Mouse (Mus musculus): ENCODE results near the gene Bmp6.

Gene Bmp6

DNA sequence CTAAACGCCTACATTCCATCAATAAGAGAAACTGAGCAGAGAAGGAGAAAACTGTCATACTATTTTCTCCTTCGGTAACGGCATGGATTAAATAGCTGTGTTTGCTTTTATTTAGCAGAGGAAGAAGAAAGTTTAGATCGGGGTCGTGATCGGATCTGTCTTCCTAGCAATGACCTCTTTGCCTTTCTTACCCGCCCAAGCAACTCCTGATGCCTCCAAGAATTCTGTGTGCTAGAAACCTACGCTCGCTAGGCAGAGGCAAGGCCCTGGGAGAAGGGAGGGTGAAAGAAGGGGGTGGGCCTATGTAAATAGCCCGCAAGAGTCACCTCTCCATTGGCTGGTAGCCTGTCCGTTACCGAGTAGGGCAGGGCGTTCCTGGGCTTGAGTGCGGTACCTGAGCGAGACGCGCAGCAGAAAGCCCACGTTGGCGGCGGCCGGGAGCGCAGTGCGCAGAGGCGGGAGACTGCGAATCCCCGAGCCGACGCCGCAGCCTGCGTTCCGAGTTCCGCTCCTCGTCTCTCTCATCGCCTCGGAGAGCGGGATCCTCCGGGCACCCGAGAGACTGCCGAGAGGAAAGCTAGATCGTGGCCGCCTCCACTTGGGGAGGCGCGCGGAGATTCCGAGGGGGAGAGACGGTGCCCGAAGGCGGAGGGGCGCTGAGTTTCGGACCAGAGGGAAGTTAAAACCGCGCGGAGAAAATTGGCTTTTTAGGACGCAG lies at the start of gene Bmp6:
TSS of gene Bmp6 (plus strand) at position 395 of the 718 bp plus-strand sequence.
- DNase-seq = peak; percentile 91

GRCm38 (mm10) chr13:38296166-38296565 lies 48.7 kb upstream of the Bmp6 start:
- no peak for DNase-seq

GRCm38 (mm10) chr13:38296601-38297000 lies 48.3 kb upstream of the Bmp6 start:
- no peak for DNase-seq

DNA sequence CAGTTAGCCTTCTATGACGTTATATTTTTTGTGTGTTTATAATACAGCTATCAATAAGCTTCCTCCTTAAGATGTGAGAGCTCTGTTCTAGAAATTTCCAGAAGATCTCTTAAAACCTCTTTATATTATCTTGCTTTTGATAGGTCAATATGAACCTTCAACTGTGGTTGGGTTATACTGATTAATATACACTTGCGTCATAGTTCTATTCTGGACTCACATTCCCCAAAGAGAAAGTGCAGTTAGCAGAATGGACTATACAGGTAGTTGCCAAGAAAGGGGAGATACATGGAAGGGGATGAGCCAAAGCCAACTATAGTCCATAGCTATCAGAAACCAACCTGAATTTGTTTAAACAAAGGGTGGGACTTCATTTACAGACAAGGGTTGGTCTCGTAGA lies 33.8 kb upstream of the Bmp6 start:
- DNase-seq = no peak

- DNase-seq = peak; percentile 18
Measured at GRCm38 (mm10) chr13:38312357-38313040, 32.4 kb upstream of the Bmp6 start.

- no peak for DNase-seq
Measured at GRCm38 (mm10) chr13:38314590-38314989, 30.3 kb upstream of the Bmp6 start.

- DNase-seq = no peak
Measured at GRCm38 (mm10) chr13:38318418-38318817, 26.5 kb upstream of the Bmp6 start.

GRCm38 (mm10) chr13:38320354-38320753 lies 24.6 kb upstream of the Bmp6 start:
- no peak for DNase-seq

DNA sequence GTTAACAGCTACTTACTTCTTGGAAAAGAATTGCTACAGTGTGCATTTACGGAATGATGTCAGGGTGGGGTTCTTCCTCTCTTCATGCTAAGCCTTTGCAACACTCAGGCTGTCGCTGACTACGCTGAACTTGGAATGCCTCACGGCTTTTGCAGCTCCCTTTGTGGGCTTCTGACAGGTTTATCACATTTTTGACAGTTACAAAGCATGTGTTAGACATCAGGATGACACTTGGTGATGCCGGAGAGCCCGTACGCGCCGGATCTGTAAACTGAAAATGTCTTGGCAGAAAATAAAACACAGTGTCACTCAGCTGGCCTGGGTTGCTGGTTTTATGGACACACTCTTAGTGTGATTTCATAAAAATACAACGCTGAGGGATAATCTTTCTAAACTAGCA lies 20.5 kb upstream of the Bmp6 start:
- peak; percentile 25 for DNase-seq

DNA sequence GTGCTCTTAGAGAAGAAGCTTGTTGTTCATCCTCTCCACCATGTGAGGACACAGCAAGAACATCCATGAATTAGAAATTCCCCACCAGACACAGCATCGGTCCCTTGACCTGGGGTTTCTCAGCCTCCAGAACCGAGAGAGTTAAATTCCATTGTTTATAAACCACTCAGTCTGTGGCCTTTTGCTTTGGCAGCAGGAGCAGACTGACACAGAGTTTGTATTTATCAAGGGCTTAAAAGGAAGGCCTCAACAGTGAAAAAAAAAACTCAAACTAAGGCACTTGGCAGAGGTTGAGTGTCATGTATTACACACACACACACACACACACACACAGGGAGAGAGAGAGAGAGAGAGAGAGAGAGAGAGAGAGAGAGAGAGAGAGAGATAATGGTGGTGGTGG lies 17.5 kb upstream of the Bmp6 start:
- DNase-seq = no peak

- DNase-seq = no peak
Measured at GRCm38 (mm10) chr13:38333496-38333895, 11.4 kb upstream of the Bmp6 start.

GRCm38 (mm10) chr13:38342598-38342997 lies 2.3 kb upstream of the Bmp6 start:
- DNase-seq = peak; percentile 84

DNA sequence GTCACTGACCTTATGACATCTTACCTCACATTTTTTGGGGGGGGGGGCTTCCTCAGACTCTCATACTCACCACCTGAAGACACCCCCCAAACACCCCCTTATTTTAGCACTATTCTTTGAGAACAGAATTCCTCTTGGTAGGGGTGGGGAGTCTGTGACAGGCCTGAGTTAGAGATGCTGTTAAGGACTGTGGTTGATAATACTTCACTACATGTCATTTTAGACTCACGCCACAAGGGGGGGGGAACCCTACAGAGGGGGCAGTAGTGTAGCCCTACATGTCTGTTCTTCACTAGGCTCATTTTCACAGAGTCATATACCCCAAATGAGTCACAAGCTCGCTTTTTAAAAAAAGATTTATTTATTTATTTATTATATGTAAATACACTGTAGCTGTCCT lies 1.7 kb upstream of the Bmp6 start:
- no peak for DNase-seq

- DNase-seq = no peak
Measured at GRCm38 (mm10) chr13:38345431-38345820, 519 bp downstream of the Bmp6 start.

DNA sequence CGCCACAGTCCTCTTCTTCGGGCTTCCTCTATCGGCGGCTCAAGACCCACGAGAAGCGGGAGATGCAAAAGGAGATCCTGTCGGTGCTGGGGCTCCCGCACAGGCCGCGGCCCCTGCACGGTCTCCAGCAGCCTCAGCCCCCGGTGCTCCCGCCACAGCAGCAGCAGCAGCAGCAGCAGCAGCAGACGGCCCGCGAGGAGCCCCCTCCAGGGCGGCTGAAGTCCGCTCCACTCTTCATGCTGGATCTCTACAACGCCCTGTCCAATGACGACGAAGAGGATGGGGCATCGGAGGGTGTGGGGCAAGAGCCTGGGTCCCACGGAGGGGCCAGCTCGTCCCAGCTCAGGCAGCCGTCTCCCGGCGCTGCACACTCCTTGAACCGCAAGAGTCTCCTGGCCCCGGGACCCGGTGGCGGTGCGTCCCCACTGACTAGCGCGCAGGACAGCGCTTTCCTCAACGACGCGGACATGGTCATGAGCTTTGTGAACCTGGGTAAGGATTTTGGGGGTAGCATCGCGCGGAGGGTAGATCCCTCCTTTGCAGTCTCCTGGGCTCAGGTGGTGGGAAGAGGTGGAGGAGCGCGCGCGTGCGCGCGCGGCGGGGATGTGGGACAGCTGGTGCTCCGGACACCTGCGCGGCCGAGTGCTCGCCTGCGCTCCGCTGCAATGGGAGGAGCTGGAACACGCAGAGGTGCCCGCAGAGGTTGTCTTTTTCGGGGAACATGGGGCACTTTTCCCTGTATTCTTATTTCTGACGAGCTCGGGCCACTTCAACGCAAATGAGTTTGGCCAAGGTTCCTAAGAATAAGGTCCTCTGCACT lies 1.4 kb downstream of the Bmp6 start:
- DNase-seq = no peak

GRCm38 (mm10) chr13:38347021-38347774 lies 2.3 kb downstream of the Bmp6 start:
- DNase-seq = no peak

DNA sequence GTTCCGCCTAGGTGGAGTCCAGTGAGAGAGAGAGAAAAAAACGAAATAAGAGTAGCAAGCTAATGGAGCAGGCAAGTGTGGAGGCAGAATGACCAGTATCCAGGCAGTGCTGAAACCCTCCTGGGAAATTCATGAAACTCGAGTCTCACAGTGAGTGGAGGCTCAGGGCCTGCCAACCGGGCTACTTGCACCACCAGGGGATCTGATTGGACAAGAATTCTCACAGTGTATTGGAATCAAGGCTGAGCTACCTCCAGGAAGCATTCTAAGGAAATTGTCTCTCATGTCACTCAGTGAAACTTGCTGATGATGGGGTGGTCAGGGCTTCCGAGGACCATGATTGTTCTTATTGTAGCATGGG lies 2.8 kb downstream of the Bmp6 start:
- DNase-seq = peak; percentile 22

DNA sequence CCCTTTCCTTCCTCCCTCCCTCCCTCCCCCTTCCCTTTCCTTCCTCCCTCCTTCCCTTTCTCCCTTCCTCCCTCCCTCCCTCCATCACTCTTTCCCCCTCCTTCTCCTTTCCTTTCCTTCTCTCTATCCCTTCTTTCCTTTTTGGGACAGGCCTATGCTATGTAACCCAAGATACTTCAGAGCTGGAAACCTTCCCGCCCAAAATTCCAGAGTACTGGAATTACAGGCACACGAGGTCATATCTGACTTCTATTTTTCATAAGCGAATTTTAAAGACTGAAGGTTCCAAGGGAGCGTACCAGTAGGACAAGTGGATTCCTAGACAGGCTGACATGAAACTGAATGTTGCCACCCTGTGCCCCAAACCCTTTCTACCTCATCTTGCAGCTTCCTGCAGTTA lies 4.1 kb downstream of the Bmp6 start:
- no peak for DNase-seq

GRCm38 (mm10) chr13:38349818-38350217 lies 4.9 kb downstream of the Bmp6 start:
- DNase-seq = peak; percentile 29

DNA sequence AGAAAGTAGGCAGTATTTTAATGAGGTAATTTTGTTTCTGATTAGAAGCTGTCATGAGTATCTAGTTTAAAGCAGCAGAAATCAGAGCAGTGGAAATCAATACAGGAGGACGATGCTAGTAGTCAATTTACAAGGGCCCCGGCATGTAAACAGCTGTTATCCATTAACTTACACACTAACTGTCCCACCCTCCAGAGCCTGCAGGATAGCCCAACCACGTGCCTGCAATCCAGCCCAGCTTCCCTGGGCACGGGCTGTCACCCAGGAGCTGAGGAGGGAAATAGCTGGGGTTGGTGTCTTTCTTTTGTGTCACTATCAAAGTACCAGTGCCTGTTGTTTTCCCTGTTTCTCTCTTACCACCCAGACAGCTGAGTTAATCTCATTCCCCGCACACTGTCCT lies 7.1 kb downstream of the Bmp6 start:
- no peak for DNase-seq

DNA sequence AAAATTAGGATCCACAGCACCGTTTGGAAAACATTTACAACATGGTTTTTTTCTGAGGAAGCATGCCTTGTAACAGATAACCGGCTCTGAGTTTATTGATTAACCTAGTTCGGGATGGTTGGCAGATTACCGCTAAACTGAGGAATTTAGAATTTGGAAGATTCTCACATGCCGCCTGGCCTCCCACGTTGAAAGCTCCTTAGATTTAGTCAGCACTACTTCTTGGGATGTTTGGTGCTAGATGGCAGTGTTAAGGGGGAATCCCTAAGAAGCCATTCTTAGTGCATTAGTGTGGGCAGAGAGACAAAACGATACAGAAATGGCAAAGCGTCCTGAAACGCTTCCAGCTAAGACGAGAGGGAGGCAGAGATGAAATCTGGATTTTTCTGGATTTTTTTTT lies 8.1 kb downstream of the Bmp6 start:
- no peak for DNase-seq

- peak; percentile 53 for DNase-seq
Measured at GRCm38 (mm10) chr13:38353420-38354255, 8.7 kb downstream of the Bmp6 start.

All from lung, postnatal 36 days (tissue).